Mouse (Mus musculus) lung, postnatal 25 days (tissue): ENCODE measurements around the gene Lefty2.

Experiments used
- DNase-seq: peaks from one replicate; pipeline ENCODE4 v3.0.0; 2022; ENCODE audit warnings: low spot score

Lefty2 gene

DNA sequence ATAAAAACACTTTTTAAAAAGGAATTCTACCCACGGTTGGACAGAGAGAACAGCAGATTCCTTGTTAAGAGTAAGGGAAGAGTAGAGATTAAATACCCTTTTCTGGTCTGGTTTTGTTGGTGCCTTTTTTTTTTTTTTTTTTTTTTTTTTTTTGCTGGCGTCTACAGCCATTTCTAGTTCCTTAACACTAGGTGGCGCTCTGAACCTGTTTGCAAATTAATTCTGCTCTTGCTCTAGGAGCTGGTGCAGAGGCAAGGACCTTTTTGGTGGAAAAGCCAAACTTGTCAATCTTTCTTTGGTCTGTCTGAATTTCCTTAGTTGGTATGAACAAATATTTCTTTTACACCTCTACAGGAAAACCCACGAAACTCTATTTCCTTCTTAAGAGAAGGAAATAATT lies 8.2 kb downstream of the Lefty2 start:
- peak; percentile 66 for DNase-seq

DNA sequence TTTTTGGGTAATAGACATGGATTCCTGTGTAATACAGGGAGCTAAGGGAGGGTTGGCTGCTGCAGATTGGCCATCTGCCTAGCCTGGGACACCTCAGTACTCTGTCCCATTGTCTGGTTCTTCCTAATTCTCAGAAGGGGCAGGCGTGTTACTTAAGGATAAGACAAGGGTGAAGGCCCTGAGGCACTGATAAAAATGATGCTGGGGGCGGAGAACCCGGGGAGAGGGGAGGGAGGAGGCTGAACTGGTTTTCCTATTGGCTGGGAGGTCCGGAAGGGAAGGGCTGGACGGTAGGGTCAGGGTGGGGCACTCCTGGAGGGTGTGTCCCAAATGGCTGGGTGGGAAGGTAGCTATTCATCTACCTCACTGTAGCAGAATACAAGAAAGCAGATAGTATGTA lies 10.0 kb downstream of the Lefty2 start:
- no peak for DNase-seq

- no peak for DNase-seq
Observed at GRCm38 (mm10) chr1:180903666-180904038, 10.7 kb downstream of the Lefty2 start.

DNA sequence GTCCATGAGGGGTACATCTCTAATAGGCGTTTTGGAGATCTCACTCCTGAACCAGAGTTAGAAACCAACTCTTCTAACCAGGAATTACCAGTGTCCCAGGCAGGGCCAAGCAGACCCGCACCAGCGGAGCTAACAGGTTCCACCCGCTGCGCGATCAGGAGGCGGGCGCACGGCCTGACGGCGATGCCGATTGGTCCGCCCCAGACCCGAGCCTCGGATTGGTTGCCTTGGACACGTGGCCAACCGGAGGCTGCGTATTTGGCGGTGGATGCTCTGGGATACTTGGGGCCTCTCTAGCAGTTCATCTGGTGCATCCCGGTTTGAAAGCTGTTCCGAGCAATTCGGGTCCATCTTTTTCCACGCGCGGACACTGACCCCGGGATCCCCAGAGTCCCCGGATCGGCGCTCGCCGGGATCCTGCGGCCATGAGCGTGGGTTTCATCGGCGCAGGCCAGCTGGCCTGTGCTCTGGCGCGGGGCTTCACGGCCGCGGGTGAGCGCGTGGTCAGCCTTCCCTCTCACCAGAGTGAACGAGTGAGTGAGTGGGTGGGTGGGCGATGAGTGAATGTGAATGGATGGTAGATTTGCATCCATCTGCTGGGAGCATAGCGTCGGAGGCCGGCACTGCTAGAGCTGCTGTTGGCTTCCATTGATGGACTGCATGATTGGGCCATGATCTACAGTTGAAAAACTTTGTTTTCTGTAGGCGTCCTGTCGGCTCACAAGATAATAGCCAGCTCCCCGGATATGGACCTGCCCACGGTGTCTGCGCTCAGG lies 11.3 kb downstream of the Lefty2 start, which contains the start of gene Pycr2:
TSS of gene Pycr2 (plus strand) at position 255 of the 776 bp plus-strand sequence.
- DNase-seq = peak; percentile 95

- no peak for DNase-seq
Observed at GRCm38 (mm10) chr1:180904815-180905080, 11.8 kb downstream of the Lefty2 start.

DNA sequence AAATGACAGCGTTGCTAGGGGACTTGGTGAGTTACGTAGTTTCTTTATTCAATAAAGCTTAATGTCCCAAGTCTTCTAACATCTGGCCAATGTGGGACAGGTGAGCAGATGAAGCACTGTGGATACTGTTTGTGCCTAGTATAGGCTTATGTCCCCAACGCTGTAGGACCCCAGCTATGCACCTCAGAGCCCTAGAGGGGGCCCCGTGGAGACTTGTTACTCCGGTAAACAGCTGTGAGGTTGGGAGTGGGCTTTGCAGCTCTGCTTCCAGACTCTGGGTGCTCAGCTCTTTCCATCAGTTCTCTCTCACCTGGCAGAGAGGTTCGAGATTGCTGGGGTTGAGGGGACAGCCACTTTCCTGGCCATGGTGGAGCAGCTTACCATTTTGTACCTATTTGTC lies 12.4 kb downstream of the Lefty2 start:
- DNase-seq = no peak

GRCm38 (mm10) chr1:180905876-180906275 lies 13.0 kb downstream of the Lefty2 start:
- no peak for DNase-seq

DNA sequence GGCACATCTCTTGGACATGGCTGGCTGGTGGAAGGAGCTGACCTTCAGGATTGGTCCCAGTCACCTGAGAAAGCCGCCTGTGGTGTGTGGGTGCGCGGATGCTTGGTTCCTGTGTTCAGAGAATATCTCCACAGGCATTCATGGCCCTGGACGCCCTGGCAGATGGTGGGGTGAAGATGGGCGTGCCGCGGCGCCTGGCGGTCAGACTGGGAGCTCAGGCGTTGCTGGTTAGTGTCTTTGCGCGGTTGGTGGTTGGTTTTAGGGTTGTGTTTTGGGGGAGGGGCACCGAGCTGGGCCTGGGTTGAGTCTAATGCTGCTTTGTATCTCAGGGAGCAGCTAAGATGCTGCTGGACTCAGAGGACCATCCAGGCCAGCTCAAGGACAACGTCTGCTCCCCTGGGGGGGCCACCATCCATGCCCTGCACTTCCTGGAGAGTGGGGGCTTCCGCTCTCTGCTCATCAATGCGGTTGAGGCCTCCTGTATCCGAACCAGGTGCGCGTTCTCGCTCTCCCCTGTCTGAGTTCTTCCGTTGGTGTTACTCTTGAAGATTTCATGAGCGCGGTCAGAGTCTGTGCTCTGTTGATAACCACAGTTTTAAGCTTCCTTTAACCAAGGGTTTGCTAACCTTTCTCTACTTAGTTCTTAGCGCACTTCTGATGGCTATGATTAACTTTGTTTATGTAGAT lies 13.7 kb downstream of the Lefty2 start:
- DNase-seq = no peak

- DNase-seq = no peak
Observed at GRCm38 (mm10) chr1:180911138-180911537, 18.2 kb downstream of the Lefty2 start.

GRCm38 (mm10) chr1:180911653-180912287 lies 18.9 kb downstream of the Lefty2 start:
- DNase-seq = peak; percentile 36

GRCm38 (mm10) chr1:180912792-180913191 lies 19.9 kb downstream of the Lefty2 start:
- no peak for DNase-seq

GRCm38 (mm10) chr1:180913797-180914196 lies 20.9 kb downstream of the Lefty2 start:
- DNase-seq = no peak

- no peak for DNase-seq
Observed at GRCm38 (mm10) chr1:180916425-180916824, 23.5 kb downstream of the Lefty2 start.

DNA sequence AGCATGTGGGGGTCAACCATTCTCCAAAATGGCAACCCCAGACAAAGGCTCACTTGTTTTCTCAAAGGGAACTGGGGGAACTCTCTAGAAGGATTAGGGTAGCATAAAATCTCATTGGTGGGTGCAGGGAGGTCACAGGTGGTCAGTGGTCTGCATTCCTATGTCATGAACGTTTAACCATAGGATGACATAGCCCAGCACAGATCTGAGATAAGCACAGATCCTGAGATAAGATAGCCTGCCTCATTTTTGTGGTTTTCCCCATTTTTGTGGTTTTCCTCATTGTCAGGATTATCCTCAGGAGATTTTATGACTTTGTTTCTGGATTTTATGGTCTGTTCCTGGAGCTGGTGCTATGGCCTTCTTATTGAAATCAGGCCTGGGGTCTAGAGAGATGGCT lies 24.1 kb downstream of the Lefty2 start:
- no peak for DNase-seq

GRCm38 (mm10) chr1:180919686-180920085 lies 26.8 kb downstream of the Lefty2 start:
- no peak for DNase-seq

DNA sequence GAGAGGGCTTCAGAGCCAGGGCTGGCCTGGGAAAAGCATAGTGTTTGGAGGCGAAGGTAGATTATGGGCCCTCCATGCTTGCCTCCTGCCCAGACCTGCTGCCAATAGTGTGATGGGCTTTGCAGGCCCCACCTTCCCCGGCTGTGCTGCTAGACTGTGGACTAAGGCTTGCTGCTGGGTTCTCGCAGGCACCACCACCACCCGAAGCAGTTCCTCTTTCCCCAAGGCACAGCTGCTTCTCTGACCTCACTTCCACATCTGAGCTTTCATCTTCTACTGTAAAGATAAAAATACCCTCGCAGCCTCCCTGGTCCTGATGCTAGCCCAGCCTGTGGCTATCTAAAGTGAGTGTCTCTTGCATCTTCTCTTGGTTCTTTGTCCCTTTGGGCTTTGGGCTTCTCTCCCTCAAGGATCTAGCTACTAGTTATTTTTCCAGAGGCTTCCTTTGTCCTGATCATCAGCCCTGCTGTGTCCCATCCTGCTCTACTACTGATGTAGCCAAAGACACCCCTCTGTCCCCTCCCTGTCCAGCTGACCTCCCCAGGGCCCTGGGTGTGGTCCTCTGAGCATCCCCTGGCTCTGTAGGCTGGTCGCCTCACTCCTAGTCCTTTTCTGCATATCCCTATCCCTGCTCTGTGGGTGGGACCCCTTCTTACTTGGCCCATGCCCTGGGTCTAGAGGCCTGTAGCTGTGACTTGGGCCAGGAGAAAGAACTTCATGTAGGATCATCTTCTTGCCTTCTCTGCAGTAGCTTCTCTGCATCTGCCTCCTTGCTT lies 29.6 kb downstream of the Lefty2 start:
- DNase-seq = no peak

DNA sequence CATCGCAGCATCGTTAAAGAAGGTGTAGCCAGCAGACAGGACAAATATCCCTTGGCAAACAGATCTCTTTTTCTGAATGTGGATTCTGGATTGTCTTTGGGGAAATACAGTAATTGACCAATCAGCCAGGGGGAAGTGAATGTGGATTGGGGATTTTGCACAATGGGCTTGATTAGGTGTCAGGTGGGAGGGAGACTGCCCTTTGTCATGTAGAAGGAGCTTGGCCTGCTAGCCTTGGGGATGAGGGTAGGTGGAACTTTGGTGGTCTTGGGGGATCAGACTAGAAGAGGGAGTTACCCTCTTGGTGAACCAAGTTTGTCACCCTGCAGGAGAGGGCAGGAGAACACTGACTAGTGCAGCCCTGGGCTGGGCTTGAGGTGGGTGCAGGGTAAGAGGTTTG lies 31.8 kb downstream of the Lefty2 start:
- DNase-seq = no peak

- no peak for DNase-seq
Observed at GRCm38 (mm10) chr1:180926286-180926685, 33.4 kb downstream of the Lefty2 start.

DNA sequence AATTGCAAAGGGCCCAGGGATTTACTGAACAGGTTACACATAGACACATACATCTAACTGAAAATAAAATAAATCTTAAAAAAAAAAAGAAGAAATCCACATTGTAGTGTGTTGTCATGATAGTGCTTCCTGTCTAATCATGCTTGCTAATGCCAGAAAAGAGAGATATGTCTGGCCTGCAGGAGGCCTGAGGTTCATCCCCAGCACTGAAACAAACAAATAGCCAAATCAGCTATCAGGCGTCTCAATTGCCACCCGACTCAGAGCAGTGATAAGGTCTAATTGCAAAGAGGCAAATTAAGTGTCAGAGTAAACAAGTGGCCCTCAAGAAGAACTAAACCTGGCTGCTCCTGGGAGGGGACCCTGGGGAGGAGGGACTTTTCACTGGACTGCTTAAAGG lies 36.7 kb downstream of the Lefty2 start:
- no peak for DNase-seq

DNA sequence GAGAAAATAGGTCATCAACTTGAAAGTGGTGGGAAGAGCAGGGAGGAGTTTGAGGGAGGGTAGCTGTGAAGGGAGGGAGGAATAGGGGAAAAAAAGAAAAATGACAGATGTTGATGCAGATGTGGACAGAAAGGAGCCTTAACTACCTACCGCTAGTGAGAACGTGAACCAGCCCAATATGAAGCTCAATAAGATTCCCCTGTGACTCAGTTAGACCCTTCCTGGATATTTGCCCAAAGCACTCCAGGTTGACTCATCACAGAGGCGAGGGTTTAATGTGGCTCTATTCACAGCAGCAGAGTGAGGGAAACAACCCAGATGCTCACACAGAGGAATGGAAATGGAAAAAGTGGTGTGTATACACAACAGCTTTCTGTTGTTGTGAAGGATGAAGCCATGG lies 38.2 kb downstream of the Lefty2 start:
- DNase-seq = no peak

- DNase-seq = no peak
Observed at GRCm38 (mm10) chr1:180933659-180934058, 40.8 kb downstream of the Lefty2 start.
